Mouse (Mus musculus): ENCODE data around the gene Nars2.
A peak's percentile ranks its signal among the peaks of the same experiment; 100 is the strongest.

Nars2 gene

DNA sequence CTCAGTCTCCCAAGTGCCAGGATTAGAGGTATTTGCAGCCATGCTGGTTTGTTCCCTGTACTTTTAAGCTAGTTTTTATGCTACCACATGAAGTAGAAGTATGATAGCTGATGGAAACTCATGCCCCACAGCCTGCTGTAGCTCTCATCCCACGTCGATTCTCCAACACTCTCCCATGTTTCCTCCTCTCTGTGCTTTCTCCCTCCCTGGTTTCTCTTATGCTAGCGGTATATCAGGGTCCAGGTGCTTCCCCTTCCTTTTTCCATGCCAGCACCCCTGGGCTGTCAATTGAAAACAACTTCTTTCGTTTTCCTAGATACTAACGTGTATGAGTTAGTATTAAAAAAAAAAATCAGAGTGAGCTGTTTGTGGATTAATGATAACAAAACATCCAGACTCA, 120.8 kb downstream of the Nars2 start:
- no peak for DNase-seq (ENCODE audit: low spot score)

DNA sequence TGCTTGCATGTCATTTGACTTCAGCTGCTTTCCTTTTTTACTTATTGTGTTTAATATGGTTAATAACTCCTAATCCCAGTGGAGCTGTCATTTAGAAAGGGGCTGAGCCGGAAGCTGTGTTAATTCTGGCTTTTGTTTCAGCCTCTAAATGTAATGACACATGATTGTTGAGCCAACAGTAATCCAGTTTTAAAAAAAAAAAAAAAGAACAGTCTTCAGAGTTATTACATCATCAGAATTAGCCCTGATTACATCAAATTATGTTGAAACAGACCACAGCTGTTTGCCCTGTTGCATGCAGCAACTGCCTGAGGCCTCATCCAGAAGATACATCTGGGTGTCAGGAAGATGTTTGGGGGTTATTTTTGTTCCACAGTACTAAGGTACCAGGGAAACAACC, 123.7 kb downstream of the Nars2 start:
- DNase-seq (ENCODE audit: low spot score): no peak

DNA sequence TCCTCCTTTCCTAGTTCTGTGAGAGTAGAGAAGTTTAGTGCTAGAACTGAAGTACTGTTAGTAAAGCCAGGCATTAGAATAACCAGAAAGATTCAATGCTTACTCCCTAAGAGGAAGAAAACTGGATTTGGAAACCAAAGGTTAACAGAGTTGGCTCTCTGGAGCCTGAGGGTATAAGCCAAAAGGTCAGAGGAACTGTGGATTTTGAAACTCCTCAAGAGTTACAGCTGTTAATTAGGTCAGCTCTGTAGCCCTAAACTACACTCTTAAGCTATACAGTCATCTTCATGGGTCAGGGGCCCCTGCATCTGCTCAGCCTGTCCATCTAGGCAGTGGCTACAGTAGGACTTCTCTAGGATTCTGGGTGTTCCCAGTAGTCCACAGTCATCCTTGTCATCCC, 125.7 kb downstream of the Nars2 start:
- no peak for DNase-seq (ENCODE audit: low spot score)

DNA sequence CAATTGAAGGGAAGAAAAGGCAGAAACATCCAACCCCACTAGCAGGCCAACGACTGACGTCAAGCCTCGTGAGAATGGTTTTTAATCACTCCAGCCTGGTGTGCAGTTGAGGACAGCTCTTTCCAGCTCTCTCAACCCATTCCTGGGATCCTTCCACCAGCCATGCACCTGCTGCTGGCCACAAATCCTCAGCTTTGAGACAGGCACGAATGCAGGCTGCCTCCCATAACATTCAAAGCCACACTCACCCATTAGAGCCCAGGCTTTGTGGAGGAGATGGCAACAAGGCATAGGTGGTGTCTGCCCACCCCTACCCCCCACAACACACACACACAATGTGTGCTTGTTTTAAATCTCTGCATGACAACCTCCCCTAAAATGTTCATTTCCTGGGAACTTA, 127.4 kb downstream of the Nars2 start:
- DNase-seq (ENCODE audit: low spot score): no peak

DNA sequence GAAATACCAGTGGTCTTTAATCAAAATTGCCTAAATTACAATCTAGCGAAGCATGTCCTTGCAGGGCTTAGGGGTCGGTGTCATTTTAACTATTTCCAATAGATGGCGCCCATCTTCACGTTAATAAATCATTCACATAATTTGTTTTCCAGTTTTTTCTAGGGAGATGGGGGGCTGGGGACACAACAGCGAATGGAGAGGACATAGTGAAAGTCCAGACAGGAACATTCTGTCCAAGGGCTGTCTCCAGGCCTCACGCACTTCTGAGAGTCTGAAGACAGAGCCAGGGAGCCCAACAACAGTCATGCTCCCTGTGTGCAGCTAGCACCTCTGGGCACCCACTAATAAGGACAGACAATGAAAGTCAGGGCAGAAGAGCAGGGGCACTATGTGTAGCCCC, 127.8 kb downstream of the Nars2 start:
- DNase-seq (ENCODE audit: low spot score): peak; percentile 71

DNA sequence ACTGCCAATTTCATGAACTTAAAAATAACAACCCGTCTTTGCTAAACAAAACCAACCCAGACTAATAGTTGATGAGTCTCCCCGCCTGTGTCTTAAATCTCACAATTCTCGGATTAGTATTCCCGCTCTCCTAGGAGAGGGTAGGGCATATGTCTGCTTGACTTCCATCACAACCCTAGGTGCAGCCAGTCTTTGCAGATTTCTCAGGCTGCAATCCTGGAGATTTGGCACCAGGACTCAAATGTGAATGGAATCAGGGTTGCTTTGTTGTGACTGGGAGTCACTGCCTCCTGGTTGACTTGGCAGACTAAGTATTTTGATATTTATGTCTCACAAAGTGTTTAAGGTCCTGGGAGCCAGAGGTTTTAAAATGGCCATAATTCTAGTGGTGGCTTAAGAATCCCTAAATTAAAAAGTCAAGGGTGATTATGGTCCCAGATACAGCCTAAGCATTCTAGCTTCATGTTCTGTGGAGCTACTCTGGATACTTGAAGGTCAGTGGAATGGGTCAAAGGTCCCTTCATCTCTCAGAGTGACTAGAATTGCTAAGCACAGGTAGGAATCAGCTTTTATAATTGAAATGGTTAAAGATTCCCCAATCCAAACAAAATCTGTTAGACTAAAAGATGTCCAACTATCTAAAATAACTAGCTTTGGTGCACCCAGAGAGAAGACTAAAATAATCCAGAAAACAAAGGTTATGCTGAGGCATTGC, 128.5 kb downstream of the Nars2 start:
- no peak for DNase-seq (ENCODE audit: low spot score)

DNA sequence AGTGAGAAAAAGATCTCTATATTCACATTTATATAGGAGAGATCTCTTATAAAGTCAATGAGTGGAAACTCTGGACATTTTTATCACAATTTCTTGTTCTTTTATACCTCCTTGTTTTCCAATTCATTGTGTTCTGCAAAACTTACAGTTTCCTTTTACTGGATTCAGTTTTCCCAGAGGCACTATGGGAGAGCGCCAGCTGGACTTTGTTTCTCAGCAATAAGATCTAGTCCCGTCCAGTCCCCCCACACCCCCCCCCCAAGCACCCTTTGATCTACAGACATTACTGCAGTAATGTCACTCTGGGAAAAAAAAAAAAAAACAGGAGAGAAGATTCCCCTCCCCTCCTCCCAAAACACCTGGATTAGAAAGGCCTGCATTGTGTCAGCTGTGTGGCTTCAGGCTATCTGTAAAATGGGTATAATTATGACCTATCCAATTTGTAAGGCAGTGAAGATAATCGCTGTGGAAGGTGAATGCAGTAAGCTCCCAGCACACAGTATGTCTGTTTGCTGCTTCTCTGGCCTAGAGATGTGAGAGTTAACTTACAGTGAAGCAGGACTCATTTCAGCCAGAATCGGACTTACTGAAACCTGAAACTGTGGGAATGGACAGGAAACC, 129.4 kb downstream of the Nars2 start:
- no peak for DNase-seq (ENCODE audit: low spot score)

DNA sequence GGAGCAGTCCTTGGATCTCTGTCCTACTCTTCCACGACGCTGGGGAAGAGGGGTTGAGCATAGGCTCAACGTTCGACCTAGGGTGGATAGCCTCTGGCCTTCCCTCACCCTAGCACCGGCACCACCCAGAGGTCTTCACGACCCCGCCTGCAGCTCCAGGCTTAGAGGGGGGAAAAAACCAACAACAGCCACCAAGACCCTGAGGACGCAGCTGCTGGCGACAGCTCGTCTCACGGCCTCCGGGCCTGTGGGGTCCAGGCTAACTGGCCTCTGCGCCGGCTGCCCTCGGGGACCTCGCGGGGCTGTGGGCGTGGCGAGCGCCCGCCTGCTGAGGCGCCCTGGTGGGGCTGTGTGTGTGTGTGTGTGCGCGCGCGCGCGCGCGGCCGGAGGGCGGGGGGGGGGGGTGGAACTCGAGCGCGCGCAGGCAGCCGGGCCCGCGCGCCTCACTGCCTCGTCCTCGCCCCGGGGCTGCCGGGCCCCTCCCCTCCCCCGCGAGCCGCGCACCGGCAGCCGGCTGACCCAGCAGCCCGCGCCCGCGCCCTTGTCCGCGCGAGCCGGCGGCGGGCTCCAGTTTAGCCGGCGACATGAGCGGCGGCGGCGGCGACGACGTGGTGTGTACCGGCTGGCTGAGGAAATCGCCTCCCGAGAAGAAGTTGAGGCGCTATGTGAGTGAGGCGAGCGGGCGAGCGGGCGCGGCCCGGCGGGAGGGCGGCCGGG, 130.1 kb downstream of the Nars2 start, which contains the start of gene Gab2:
TSS of gene Gab2 (plus strand) at position 345 of the 717 bp plus-strand sequence.
- DNase-seq (ENCODE audit: low spot score): peak; percentile 81

DNA sequence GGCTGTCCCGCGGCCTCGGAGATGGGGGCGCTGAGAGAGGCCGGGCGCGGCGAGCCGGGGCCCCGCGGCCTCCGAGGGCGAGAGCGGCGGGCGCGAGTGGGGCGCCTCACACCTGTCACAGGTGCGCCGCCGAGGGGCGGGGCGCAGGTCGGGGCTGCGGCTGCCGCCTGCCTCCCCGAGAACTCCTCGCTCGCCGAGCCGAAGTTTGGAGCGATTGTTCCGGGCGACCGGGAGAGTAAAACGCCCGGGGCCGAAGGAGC, 130.6 kb downstream of the Nars2 start:
- DNase-seq (ENCODE audit: low spot score): no peak

DNA sequence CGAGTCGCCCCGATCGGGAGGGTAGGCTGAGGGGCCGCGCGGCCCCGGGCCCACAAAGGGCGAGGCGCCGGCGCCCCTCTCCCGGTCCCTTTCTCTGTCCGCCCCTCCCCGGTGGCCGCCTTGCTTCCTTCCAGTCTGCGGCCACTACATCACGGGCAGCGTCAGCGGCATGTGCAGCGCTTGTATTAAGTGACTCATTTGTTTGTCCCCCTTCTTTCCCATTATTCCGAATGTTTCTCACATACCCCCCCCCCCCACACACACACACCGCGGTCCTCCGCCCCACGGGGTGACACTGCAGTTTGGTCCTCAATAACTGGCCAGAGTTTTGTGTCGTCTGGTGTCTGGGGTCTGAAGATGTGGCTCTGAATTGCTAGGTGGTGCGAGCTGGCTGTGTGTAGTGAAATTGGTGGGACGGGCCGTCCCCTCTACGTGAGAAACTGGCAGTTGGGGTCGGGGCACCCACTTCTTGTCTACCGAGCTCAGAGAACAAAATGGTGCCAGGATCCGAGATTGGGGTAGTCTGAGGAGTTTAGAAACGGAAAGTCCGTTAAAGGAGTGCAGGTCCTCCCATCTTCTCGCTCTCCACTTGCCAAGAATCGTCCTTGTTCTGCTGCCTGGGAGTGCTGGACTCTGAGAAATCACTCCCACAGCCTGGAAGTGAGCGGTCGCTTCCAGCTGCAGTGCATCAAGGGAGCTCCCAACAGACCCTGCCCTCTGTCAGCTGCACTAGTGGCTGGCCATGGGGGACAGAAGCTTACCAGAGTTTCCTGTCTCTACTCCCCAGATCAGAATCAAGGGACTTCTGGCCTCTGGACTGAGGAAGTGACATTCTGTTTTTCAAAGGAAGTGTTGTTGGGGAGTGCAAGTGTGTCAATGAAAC, 131.2 kb downstream of the Nars2 start:
- peak; percentile 74 for DNase-seq (ENCODE audit: low spot score)

DNA sequence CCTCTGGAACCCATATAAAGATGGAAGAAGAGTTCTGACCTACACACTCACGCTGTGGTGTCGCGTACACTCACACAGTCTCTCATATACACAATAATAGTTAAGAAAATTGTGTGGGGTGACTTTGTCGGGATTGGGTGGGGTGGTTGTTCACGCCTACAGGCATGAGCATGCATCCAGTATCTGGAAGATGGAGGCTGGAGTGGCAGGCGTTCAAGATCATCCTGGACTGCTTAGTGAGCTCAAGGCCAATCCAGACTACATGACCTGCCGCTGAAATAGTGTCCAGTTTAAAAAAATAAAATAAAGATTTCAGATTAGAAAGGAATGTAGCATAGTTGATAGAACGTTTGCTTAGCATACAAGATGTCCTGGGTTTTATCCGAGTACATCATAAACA, 132.3 kb downstream of the Nars2 start:
- no peak for DNase-seq (ENCODE audit: low spot score)

DNA sequence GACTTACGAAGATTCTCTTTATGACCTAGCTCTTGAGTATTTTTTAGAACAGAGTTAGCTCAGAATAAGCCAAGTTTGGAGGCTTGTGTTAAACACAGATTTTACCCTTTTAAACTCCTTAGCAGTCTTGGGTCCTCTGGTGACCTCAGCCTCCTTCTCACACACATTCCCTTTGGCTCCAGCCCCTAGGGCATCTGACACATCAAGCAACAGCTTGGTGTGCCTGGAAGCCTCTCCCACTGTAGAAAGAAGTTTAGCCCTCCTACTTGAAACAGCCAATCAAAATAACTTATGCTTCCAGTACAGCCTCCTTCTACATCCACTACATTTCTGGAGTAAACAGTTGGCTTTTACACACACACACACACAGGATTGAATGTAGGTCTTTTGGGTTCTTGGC, 132.9 kb downstream of the Nars2 start:
- no peak for DNase-seq (ENCODE audit: low spot score)

DNA sequence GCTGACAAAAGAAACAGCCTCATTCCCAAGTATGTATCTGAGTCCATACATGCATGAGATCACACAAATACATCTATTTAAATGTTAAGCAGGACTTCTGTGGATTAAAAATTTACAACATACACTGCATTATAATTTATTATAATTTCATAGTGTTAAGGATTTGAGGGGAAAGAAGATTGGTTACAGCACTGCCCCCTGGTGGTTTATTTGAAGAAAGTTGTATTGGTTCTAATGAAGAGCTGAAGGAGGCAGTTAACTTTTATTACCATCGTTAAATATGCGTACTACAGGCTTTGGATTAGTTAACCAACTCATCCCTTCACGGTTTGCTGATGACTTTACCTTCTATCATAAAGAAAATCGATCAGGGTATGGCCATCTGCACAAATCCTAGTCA, 134.0 kb downstream of the Nars2 start:
- DNase-seq (ENCODE audit: low spot score): peak; percentile 66

DNA sequence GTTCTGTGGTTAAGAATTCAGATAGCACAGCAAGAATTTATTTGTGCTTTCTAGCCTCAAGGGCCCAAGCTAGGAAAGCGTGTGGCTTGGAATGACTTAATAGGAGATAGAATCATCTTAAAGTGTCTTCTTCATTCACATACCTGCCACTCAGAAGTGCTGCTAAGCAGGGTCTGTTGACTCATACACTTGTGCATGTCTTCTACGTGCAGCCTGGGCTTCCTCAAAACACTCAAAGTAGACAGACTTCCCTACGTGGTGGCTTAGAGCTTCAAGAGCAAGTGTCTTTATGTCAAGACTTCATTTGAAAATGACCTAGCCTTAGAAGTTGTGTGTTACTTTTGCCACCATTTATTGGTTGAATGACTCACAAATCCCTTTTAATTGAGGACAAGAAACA, 142.9 kb downstream of the Nars2 start:
- DNase-seq (ENCODE audit: low spot score): no peak

DNA sequence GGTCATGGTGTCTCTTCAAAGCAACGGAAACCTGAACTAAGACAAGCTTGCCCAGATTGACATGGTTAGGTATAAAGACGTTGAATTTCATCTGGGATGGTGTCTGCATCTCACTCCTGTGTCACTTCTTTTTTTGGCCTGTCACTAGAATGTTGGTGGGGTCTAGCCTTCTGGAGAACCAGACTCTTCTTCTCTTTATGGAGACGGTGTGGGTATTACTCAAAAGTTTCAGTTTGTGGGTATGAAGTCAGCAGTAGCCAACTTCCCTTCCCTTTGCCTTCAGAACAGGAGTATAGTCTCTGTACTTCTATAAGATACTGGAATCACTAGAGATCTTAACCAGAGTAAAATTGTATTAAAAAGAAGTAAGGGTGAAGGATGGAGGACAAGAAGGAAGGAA, 156.8 kb downstream of the Nars2 start:
- no peak for DNase-seq (ENCODE audit: low spot score)

Measured in embryo, embryonic 10.5 days (tissue).